Mouse (Mus musculus) kidney, embryonic 14.5 days (tissue): ENCODE measurements around the gene Tm4sf1. TPM values are rescaled to one million over a fixed set of nuclear protein-coding genes. Genes with fewer than 3 reads are reported as not detected.
A peak's percentile ranks its signal among the peaks of the same experiment; 100 is the strongest.

Experiments
- ATAC-seq: fragments of 200-750 bp; cut with Nextera tagmentation; 2 replicates; pipeline ENCODE4 v1.8.0; 2017; ENCODE audit warnings: moderate number of reproducible peaks, mild to moderate bottlenecking, moderate TSS enrichment, moderate library complexity; ENCODE audit not compliant: low FRiP score, low TSS enrichment
- H3K27ac ChIP-seq: fragments of 300-500 bp; sonication (generic); 2 replicates; pipeline ENCODE4 v1.5.1; 2014; ENCODE audit warnings: low read depth, mild to moderate bottlenecking, low read length, moderate library complexity, mixed read lengths
- H3K27me3 ChIP-seq: fragments of 300-500 bp; sonication (generic); 2 replicates; pipeline ENCODE4 v1.6.1; 2014; ENCODE audit warnings: mild to moderate bottlenecking, low read length; ENCODE audit not compliant: control insufficient read depth, insufficient read depth
- H3K36me3 ChIP-seq: fragments of 300-500 bp; sonication (generic); 2 replicates; pipeline ENCODE4 v1.6.1; 2014; ENCODE audit warnings: low read length, mixed read lengths; ENCODE audit not compliant: control insufficient read depth, insufficient read depth
- H3K4me1 ChIP-seq: fragments of 300-500 bp; sonication (generic); 2 replicates; pipeline ENCODE4 v1.6.1; 2014; ENCODE audit warnings: low read length, mixed read lengths; ENCODE audit not compliant: control insufficient read depth, insufficient read depth
- H3K4me2 ChIP-seq: fragments of 300-500 bp; sonication (generic); replicated peaks from 2 replicates; pipeline ENCODE4 v1.6.1; 2014; ENCODE audit warnings: low read depth, mild to moderate bottlenecking, low read length
- H3K4me3 ChIP-seq: fragments of 300-500 bp; sonication (generic); 2 replicates; pipeline ENCODE4 v1.5.1; 2014; ENCODE audit warnings: mild to moderate bottlenecking, low read length
- H3K9ac ChIP-seq: fragments of 300-500 bp; sonication (generic); 2 replicates; pipeline ENCODE4 v1.6.1; 2014; ENCODE audit warnings: low read depth, mild to moderate bottlenecking, low read length, moderate library complexity
- H3K9me3 ChIP-seq: fragments of 300-500 bp; sonication (generic); 2 replicates; pipeline ENCODE4 v1.6.1; 2016; ENCODE audit warnings: low read length; ENCODE audit not compliant: control insufficient read depth
- WGBS: fragments of 180-500 bp; shearing (Covaris S2); extraction: QIAGEN DNeasy Blood & Tissue Kit; methylation state at CpG from one replicate; pipeline ENCODE4 v1.1.7; 2014; 5-methylcytosine and 5-hydroxymethylcytosine counted together
- polyA plus RNA-seq: library from polyadenylated mRNA; unstranded; fragments of >200 nt; fragmentation: Nextera tagmentation; extraction: Ambion mirVana; gene quantifications from 2 replicates; pipeline ENCODE4 v1.2.1, GENCODE M21; 2014

The Tm4sf1 gene
- polyA plus RNA-seq, 1 experiment from 2014 or later, result 175 TPM

- Histone ChIP-seq H3K4me1 (no peaks in the 10 kb centered on the region), H3K36me3 (no peaks in the 10 kb centered on the region), H3K27ac (no peak overlapping the region), H3K4me3 (no peak overlapping the region), H3K4me2 (no peak overlapping the region), H3K27me3 (no peaks in the 10 kb centered on the region), H3K9me3 (no peaks in the 10 kb centered on the region), H3K9ac (no peak overlapping the region)
- peak; percentile 57; the same call in 1 of the 2 replicates for ATAC-seq
- WGBS, result 36% methylated on average over 6 of the region's 6 CpGs
Measured at GRCm38 (mm10) chr3:57267559-57268173, 34.1 kb downstream of the Tm4sf1 start.

DNA sequence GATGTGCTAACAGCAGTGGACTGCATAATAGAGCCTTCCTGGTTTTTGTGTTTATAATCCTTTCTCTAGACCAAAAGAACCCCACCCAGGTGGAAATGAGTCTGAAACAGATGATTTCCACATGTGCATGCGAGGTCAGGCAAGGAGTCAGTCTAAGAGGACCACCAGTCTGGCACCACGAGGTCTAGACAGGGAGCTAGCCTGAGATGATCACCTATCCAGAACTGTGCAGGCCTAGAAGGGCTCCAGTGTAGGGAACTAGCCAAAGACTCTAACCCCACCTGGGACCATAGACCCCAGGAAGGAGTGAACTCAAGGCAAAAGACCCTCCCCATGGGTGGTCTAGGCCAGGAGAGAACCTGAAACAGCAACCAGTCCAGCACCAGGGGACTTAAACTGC lies 48.7 kb downstream of the Tm4sf1 start:
- WGBS, result 62% methylated on average over 2 of the region's 2 CpGs
- no peak for ATAC-seq
- H3K27me3 ChIP-seq, result no peaks in the 10 kb centered on the region

GRCm38 (mm10) chr3:57252551-57252950 lies 49.2 kb downstream of the Tm4sf1 start:
- Histone ChIP-seq H3K4me1 (no peaks in the 10 kb centered on the region), H3K27ac (no peak overlapping the region), H3K4me3 (no peak overlapping the region), H3K36me3 (no peaks in the 10 kb centered on the region), H3K4me2 (no peak overlapping the region), H3K9me3 (no peaks in the 10 kb centered on the region), H3K27me3 (no peaks in the 10 kb centered on the region), H3K9ac (no peak overlapping the region)
- ATAC-seq, result no peak

More for the DNA sequence above, 48.7 kb downstream of the Tm4sf1 start:
- no peak overlapping the region for H3K4me3 ChIP-seq
- no peaks in the 10 kb centered on the region for H3K36me3 ChIP-seq
- H3K9me3 ChIP-seq, result no peaks in the 10 kb centered on the region
- no peak overlapping the region for H3K9ac ChIP-seq
- H3K4me1 ChIP-seq, result no peaks in the 10 kb centered on the region
- H3K4me2 ChIP-seq, result no peak overlapping the region
- H3K27ac ChIP-seq, result no peak overlapping the region

DNA sequence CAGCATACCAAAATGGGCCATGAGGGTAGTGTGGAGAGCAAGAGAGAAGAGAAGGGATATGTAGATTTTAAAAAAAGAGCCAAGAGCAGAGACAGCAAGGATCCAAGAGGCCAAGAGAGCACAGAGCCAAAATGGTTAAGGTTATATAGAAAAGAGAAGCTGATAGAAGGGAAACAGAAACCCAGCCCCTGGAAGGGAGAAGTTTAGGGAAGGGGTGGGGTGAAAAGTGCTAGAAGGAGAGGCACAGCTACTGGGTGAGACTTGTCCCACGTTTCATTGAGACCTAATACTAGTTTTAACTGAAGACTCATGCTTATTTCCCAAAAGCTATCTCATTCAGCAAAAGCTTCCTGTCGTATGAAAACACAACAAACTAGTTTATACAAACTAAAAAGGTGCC lies 56.5 kb downstream of the Tm4sf1 start:
- no peaks in the 10 kb centered on the region for H3K36me3 ChIP-seq
- WGBS, result 73% methylated on average over 2 of the region's 2 CpGs
- no peak overlapping the region for H3K4me2 ChIP-seq
- ATAC-seq, result no peak
- no peaks in the 10 kb centered on the region for H3K9me3 ChIP-seq
- H3K4me1 ChIP-seq, result no peaks in the 10 kb centered on the region
- no peak overlapping the region for H3K4me3 ChIP-seq
- no peak overlapping the region for H3K9ac ChIP-seq
- no peak overlapping the region for H3K27ac ChIP-seq
- no peaks in the 10 kb centered on the region for H3K27me3 ChIP-seq

Other genes with a start within 250 kb of the Tm4sf1 start
- gene Tm4sf4, start 123.3 kb upstream of the Tm4sf1 start, polyA plus RNA-seq, result 0.21 and 0.51 TPM in 2 replicates